Mouse (Mus musculus) E14TG2a.4 (cell line): Measurements from ENCODE around the gene Slc9a9.

Source experiments
- CTCF ChIP-seq: conservative IDR thresholded peaks from 2 replicates; pipeline ENCODE4 v1.5.1; 2014; ENCODE audit warnings: low read length
- NANOG ChIP-seq: IDR thresholded peaks from 2 replicates; pipeline ENCODE4 v1.6.1; 2014; ENCODE audit warnings: borderline replicate concordance, low read length, mixed read lengths

DNA sequence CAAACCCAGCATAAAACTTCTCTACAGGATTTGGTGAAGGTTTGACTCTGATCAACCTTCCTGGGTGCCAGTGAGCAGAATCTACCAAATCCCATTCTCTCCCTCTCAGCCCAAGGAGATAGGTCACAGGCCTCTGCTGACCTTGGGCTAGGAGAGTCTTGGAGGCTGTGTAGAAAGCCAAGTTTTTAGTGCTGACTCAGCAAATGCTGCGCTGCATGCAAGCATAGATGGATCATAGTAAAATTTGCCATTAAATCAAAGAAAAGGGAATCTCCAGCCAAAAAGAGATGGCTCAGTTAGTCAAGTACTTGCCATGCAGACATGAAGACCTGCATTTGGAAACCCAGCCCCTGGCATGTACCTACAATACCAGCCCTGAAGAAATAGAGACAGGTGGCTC lies 558.4 kb downstream of the Slc9a9 start:
- TF ChIP-seq CTCF, result no peak
- no peak for TF ChIP-seq NANOG
